In the genomic region with DNA sequence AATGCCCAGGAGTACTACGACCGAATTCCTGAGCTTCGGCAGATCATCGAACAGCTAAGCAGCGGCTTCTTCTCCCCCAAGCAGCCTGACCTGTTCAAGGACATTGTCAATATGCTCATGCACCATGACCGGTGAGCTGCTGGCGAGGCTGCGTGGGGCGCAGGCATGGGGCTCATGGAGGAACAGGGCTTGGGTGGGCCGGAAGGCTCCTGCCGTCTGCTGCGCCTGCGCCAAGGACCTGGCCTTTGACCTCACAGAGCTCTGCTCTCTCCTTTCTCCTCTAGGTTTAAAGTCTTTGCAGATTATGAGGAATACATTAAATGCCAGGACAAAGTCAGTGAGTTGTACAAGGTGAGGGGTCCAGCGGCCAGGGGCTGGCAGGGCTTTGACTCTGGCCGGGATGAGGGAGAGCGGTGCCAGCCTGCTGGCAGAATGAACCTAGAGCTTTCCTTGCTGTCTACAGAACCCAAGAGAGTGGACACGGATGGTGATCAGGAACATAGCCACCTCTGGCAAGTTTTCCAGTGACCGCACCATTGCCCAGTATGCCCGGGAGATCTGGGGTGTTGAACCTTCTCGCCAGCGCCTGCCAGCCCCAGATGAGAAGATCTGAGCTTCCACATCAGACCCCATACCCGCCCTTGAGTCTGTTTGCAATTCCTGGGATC, we compare ENCODE assay signal across 10 mouse cellular contexts. TPM values are rescaled to one million over a fixed set of nuclear protein-coding genes. Genes with fewer than 3 reads are reported as not detected.
A peak's percentile ranks its signal among the peaks of the same experiment; 100 is the strongest.
DNase-seq lines count a peak whose midpoint lies in the region; ATAC-seq and TF ChIP-seq lines count a peak whose summit lies in the region.
"Had no signal": no experiment of that assay in that cellular context is flagged by ENCODE, and none has a peak within 500 bp of the region (broad histone marks: within the 10 kb centered on the region; RNA-seq: fewer than 3 reads in every experiment).

No protein-coding gene starts in this region.

- H3K4me1 ChIP-seq in heart, adult 2 months (ENCODE audit: control insufficient read depth, insufficient read depth, low read length), result peaks cover 4% of the 10 kb centered on the region; the same call in 1 of the 2 replicates
- peaks cover 40% of the 10 kb centered on the region for H3K4me1 ChIP-seq in limb, embryonic 12.5 days (replicated peaks)
- H3K4me1 ChIP-seq in limb, embryonic 10.5 days, result peaks cover 46% of the 10 kb centered on the region
- H3K4me1 ChIP-seq in forebrain, postnatal 0 days (ENCODE audit: insufficient read depth), result peaks cover 9% of the 10 kb centered on the region; the same call in 1 of the 2 replicates
- H3K4me1 ChIP-seq in neural tube, embryonic 14.5 days (ENCODE audit: control insufficient read depth, insufficient read depth, low read length), result peaks cover 21% of the 10 kb centered on the region

- H3K4me3 ChIP-seq in heart, adult 2 months, result peak overlapping the region; percentile 12; the same call in 1 of the 2 replicates
- no peak overlapping the region for H3K4me3 ChIP-seq in limb, embryonic 12.5 days (replicated peaks)
- no peak overlapping the region; the same call in 1 of the 2 replicates for H3K4me3 ChIP-seq in limb, embryonic 10.5 days
- no peak overlapping the region for H3K4me3 ChIP-seq in forebrain, postnatal 0 days (ENCODE audit: low read depth, low read length)
- H3K4me3 ChIP-seq in neural tube, embryonic 14.5 days (ENCODE audit: low read depth, low read length), result no peak overlapping the region

- TF ChIP-seq POLR2A in heart, adult 2 months (IDR thresholded peaks at IDR 0.05; ENCODE audit: insufficient read depth, low read depth, low read length), result no peak

- no peak for ATAC-seq in limb, embryonic 12.5 days (ENCODE audit: insufficient number of reproducible peaks, insufficient read depth, low FRiP score, low TSS enrichment, low read depth)
- no peak for ATAC-seq in forebrain, postnatal 0 days
- ATAC-seq in neural tube, embryonic 14.5 days (ENCODE audit: low read depth), result no peak
- no peak for ATAC-seq in megakaryocyte, adult 5-6 weeks (ENCODE audit: poor library complexity, severe bottlenecking)

- 82% methylated on average over 22 of the region's 22 CpGs for WGBS in heart, adult 2 months
- WGBS in limb, embryonic 12.5 days, result 85% methylated on average over 22 of the region's 22 CpGs
- WGBS in limb, embryonic 10.5 days, result 80% methylated on average over 22 of the region's 22 CpGs
- WGBS in forebrain, postnatal 0 days, result 88% methylated on average over 22 of the region's 22 CpGs
- 83% methylated on average over 22 of the region's 22 CpGs for WGBS in neural tube, embryonic 14.5 days

- intact Hi-C loops in heart, adult 2 months (cut with DNase I), result loop anchor here (2.0 kb wide), 2 partner anchors 25 to 55 kb away; no protein-coding TSS in a partner anchor

- no peaks in the 10 kb centered on the region for H3K27me3 ChIP-seq in heart, adult 2 months (ENCODE audit: control insufficient read depth, insufficient read depth, low read length)
- H3K27me3 ChIP-seq in limb, embryonic 12.5 days, result peaks cover 60% of the 10 kb centered on the region
- peaks cover 66% of the 10 kb centered on the region for H3K27me3 ChIP-seq in limb, embryonic 10.5 days (ENCODE audit: low read depth, poor library complexity, severe bottlenecking)
- H3K27me3 ChIP-seq in forebrain, postnatal 0 days (ENCODE audit: insufficient read depth, low read length), result no peaks in the 10 kb centered on the region
- no peaks in the 10 kb centered on the region for H3K27me3 ChIP-seq in neural tube, embryonic 14.5 days (ENCODE audit: control insufficient read depth, insufficient read depth, low read length)

- no peaks in the 10 kb centered on the region for H3K9me3 ChIP-seq in limb, embryonic 12.5 days
- no peaks in the 10 kb centered on the region for H3K9me3 ChIP-seq in limb, embryonic 10.5 days (replicated peaks)
- no peaks in the 10 kb centered on the region for H3K9me3 ChIP-seq in forebrain, postnatal 0 days (ENCODE audit: low read length)
- no peaks in the 10 kb centered on the region for H3K9me3 ChIP-seq in neural tube, embryonic 14.5 days (ENCODE audit: control insufficient read depth, low read length)

- DNase-seq in heart, adult 2 months, result no peak
- DNase-seq in heart, postnatal 4 days, result no peak
- no peak for DNase-seq in limb, embryonic 10.5 days (ENCODE audit: low spot score)
- DNase-seq in forebrain, postnatal 0 days, result no peak
- no peak for DNase-seq in retina, postnatal 1 day

- no peak overlapping the region for H3K9ac ChIP-seq in heart, adult 2 months (ENCODE audit: low read depth, low read length)
- no peak overlapping the region for H3K9ac ChIP-seq in limb, embryonic 12.5 days (replicated peaks)
- 0 out of 2 replicates have a peak overlapping the region, but pooled peaks have one; percentile 73 for H3K9ac ChIP-seq in forebrain, postnatal 0 days
- no peak overlapping the region for H3K9ac ChIP-seq in neural tube, embryonic 14.5 days (replicated peaks; ENCODE audit: low read depth, low read length)

- peak overlapping the region; percentile 91 for H3K27ac ChIP-seq in heart, adult 2 months
- H3K27ac ChIP-seq in limb, embryonic 12.5 days, result no peak overlapping the region
- no peak overlapping the region for H3K27ac ChIP-seq in limb, embryonic 10.5 days
- H3K27ac ChIP-seq in forebrain, postnatal 0 days (ENCODE audit: low read depth, low read length), result no peak overlapping the region
- H3K27ac ChIP-seq in neural tube, embryonic 14.5 days (ENCODE audit: low read depth, low read length), result no peak overlapping the region
- H3K27ac ChIP-seq: macrophage had no signal

- H3K79me2 ChIP-seq in heart, adult 2 months (replicated peaks; ENCODE audit: control insufficient read depth, insufficient read depth, low read length), result no peaks in the 10 kb centered on the region

- 0 out of 2 replicates have a peak, but pooled peaks cover 3% of the 10 kb centered on the region for H3K36me3 ChIP-seq in heart, adult 2 months (ENCODE audit: control insufficient read depth, insufficient read depth, low read length)
- H3K36me3 ChIP-seq in limb, embryonic 12.5 days, result no peaks in the 10 kb centered on the region
- no peaks in the 10 kb centered on the region for H3K36me3 ChIP-seq in limb, embryonic 10.5 days
- no peaks in the 10 kb centered on the region for H3K36me3 ChIP-seq in forebrain, postnatal 0 days (ENCODE audit: insufficient read depth)
- H3K36me3 ChIP-seq in neural tube, embryonic 14.5 days (ENCODE audit: control insufficient read depth, insufficient read depth, low read length), result no peaks in the 10 kb centered on the region

- TF ChIP-seq EP300 in heart, adult 2 months (IDR thresholded peaks at IDR 0.05; ENCODE audit: insufficient read depth, low read depth, low read length), result no peak

- H3K4me2 ChIP-seq in limb, embryonic 12.5 days, result 0 out of 2 replicates have a peak overlapping the region, but pooled peaks have one; percentile 100
- H3K4me2 ChIP-seq in forebrain, postnatal 0 days (ENCODE audit: low read depth), result 0 out of 2 replicates have a peak overlapping the region, but pooled peaks have one; percentile 98
- peak overlapping the region; percentile 96; the same call in 1 of the 2 replicates for H3K4me2 ChIP-seq in neural tube, embryonic 14.5 days (ENCODE audit: low read depth, low read length)

- no peak for TF ChIP-seq CTCF in heart, adult 2 months (IDR thresholded peaks at IDR 0.05)
- no peak for TF ChIP-seq CTCF in forebrain, postnatal 0 days (IDR thresholded peaks at IDR 0.05; ENCODE audit: low read depth)

RNA-seq across cellular contexts. Expression of a gene that starts 1.4 kb away (rescaled TPM):
- 10 to 100 TPM; 43.3 to 48.0 TPM for total RNA-seq in heart, adult 2 months (2021)
- polyA plus RNA-seq in heart, adult 2 months (2012; rRNA removed), result 90.1 and 97.2 TPM in 2 replicates
- 10 to 100 TPM; 42.6 to 45.1 TPM for total RNA-seq in heart, postnatal 4 days (2021)
- 16.3 and 16.8 TPM in 2 replicates for polyA plus RNA-seq in limb, embryonic 12.5 days (2016; fragmentation: Nextera tagmentation; extraction: Ambion mirVana)
- 14.6 and 16.7 TPM in 2 replicates for polyA plus RNA-seq in limb, embryonic 10.5 days (2016; fragmentation: Nextera tagmentation; extraction: Ambion mirVana)
- 125 and 170 TPM in 2 replicates for total RNA-seq in forebrain, postnatal 0 days (2014; rRNA removed)
- polyA plus RNA-seq in forebrain, postnatal 0 days (2015; fragmentation: Nextera tagmentation; extraction: Ambion mirVana), result 130 and 150 TPM in 2 replicates
- 81.6 and 130 TPM in 2 replicates for polyA plus RNA-seq in neural tube, embryonic 14.5 days (2014; fragmentation: Nextera tagmentation; extraction: Ambion mirVana)
- 213 and 232 TPM in 2 replicates for total RNA-seq in megakaryocyte, adult 5-6 weeks (2015)
- total RNA-seq in megakaryocyte, adult 5-6 weeks (2017), result 195 and 214 TPM in 2 replicates

RNA-seq across cellular contexts. Expression of a gene that starts 13.5 kb away (rescaled TPM):
- total RNA-seq in heart, adult 2 months (2021), result 1,000 to 10,000 TPM; 1,101 to 1,298 TPM
- 1,120 and 1,632 TPM in 2 replicates for polyA plus RNA-seq in heart, adult 2 months (2012; rRNA removed)
- 100 to 1,000 TPM; 455 to 466 TPM for total RNA-seq in heart, postnatal 4 days (2021)
- 6.3 and 6.5 TPM in 2 replicates for polyA plus RNA-seq in limb, embryonic 12.5 days (2016; fragmentation: Nextera tagmentation; extraction: Ambion mirVana)
- 2.5 and 3.0 TPM in 2 replicates for polyA plus RNA-seq in limb, embryonic 10.5 days (2016; fragmentation: Nextera tagmentation; extraction: Ambion mirVana)
- 6.2 and 8.8 TPM in 2 replicates for total RNA-seq in forebrain, postnatal 0 days (2014; rRNA removed)
- 4.7 and 7.6 TPM in 2 replicates for polyA plus RNA-seq in forebrain, postnatal 0 days (2015; fragmentation: Nextera tagmentation; extraction: Ambion mirVana)
- 4.3 and 4.4 TPM in 2 replicates for polyA plus RNA-seq in neural tube, embryonic 14.5 days (2014; fragmentation: Nextera tagmentation; extraction: Ambion mirVana)
- total RNA-seq in megakaryocyte, adult 5-6 weeks (2015), result 0.80 and 3.2 TPM in 2 replicates
- 0.11 and 0.12 TPM in 2 replicates for total RNA-seq in megakaryocyte, adult 5-6 weeks (2017)

RNA-seq across cellular contexts. Expression of a gene that starts 20.8 kb away (rescaled TPM):
- total RNA-seq in heart, adult 2 months (2021), result 1 to 10 TPM; 4.5 to 5.2 TPM
- 3.4 TPM in 2 replicates for polyA plus RNA-seq in heart, adult 2 months (2012; rRNA removed)
- total RNA-seq in heart, postnatal 4 days (2021), result 1 to 10 TPM; 3.5 to 3.7 TPM
- polyA plus RNA-seq in limb, embryonic 12.5 days (2016; fragmentation: Nextera tagmentation; extraction: Ambion mirVana), result 1.8 and 2.4 TPM in 2 replicates
- polyA plus RNA-seq in limb, embryonic 10.5 days (2016; fragmentation: Nextera tagmentation; extraction: Ambion mirVana), result 0.78 and 1.5 TPM in 2 replicates
- 213 and 256 TPM in 2 replicates for total RNA-seq in forebrain, postnatal 0 days (2014; rRNA removed)
- polyA plus RNA-seq in forebrain, postnatal 0 days (2015; fragmentation: Nextera tagmentation; extraction: Ambion mirVana), result 45.1 and 49.4 TPM in 2 replicates
- 46.3 and 66.5 TPM in 2 replicates for polyA plus RNA-seq in neural tube, embryonic 14.5 days (2014; fragmentation: Nextera tagmentation; extraction: Ambion mirVana)
- 0.21 TPM in 1 of 2 replicates, not detected in the other for total RNA-seq in megakaryocyte, adult 5-6 weeks (2015)
- total RNA-seq in megakaryocyte, adult 5-6 weeks (2017), result not detected in 2 replicates
- polyA plus RNA-seq: CD4-positive, CD25-positive, alpha-beta regulatory T cell, adult 4 months; macrophage had no signal

RNA-seq across cellular contexts. Expression of a gene that starts 34.2 kb away (rescaled TPM):
- 100 to 1,000 TPM in 1 of 2 experiments, 10 to 100 TPM in 1; 93.0 to 103 TPM for total RNA-seq in heart, adult 2 months (2021)
- 51.7 and 58.5 TPM in 2 replicates for polyA plus RNA-seq in heart, adult 2 months (2012; rRNA removed)
- total RNA-seq in heart, postnatal 4 days (2021), result 100 to 1,000 TPM; 181 to 188 TPM
- 164 and 171 TPM in 2 replicates for polyA plus RNA-seq in limb, embryonic 12.5 days (2016; fragmentation: Nextera tagmentation; extraction: Ambion mirVana)
- polyA plus RNA-seq in limb, embryonic 10.5 days (2016; fragmentation: Nextera tagmentation; extraction: Ambion mirVana), result 193 and 206 TPM in 2 replicates
- 70.0 and 113 TPM in 2 replicates for total RNA-seq in forebrain, postnatal 0 days (2014; rRNA removed)
- 89.7 and 102 TPM in 2 replicates for polyA plus RNA-seq in forebrain, postnatal 0 days (2015; fragmentation: Nextera tagmentation; extraction: Ambion mirVana)
- 91.7 and 112 TPM in 2 replicates for polyA plus RNA-seq in neural tube, embryonic 14.5 days (2014; fragmentation: Nextera tagmentation; extraction: Ambion mirVana)
- 164 and 205 TPM in 2 replicates for total RNA-seq in megakaryocyte, adult 5-6 weeks (2015)
- 179 and 212 TPM in 2 replicates for total RNA-seq in megakaryocyte, adult 5-6 weeks (2017)

RNA-seq across cellular contexts. Expression of a gene that starts 56.8 kb away (rescaled TPM):
- 10 to 100 TPM; 36.1 to 38.4 TPM for total RNA-seq in heart, adult 2 months (2021)
- polyA plus RNA-seq in heart, adult 2 months (2012; rRNA removed), result 88.9 and 107 TPM in 2 replicates
- total RNA-seq in heart, postnatal 4 days (2021), result 10 to 100 TPM; 37.5 to 42.8 TPM
- 13.5 and 13.6 TPM in 2 replicates for polyA plus RNA-seq in limb, embryonic 12.5 days (2016; fragmentation: Nextera tagmentation; extraction: Ambion mirVana)
- 10.4 and 15.2 TPM in 2 replicates for polyA plus RNA-seq in limb, embryonic 10.5 days (2016; fragmentation: Nextera tagmentation; extraction: Ambion mirVana)
- total RNA-seq in forebrain, postnatal 0 days (2014; rRNA removed), result 43.0 and 55.8 TPM in 2 replicates
- polyA plus RNA-seq in forebrain, postnatal 0 days (2015; fragmentation: Nextera tagmentation; extraction: Ambion mirVana), result 6.7 and 9.7 TPM in 2 replicates
- polyA plus RNA-seq in neural tube, embryonic 14.5 days (2014; fragmentation: Nextera tagmentation; extraction: Ambion mirVana), result 13.3 and 15.8 TPM in 2 replicates
- 35.0 and 43.3 TPM in 2 replicates for total RNA-seq in megakaryocyte, adult 5-6 weeks (2015)
- 66.3 and 79.6 TPM in 2 replicates for total RNA-seq in megakaryocyte, adult 5-6 weeks (2017)

Comparison
In these comparisons a context has a peak if more than half of its experiments do, and no peak if none do; other contexts are left out.
1. RNA of a gene that starts 13.5 kb away (polyA plus RNA-seq): 1,120 to 1,632 TPM in heart, adult 2 months; 4.7 to 7.6 TPM in forebrain, postnatal 0 days, 6.3 to 6.5 TPM in limb, embryonic 12.5 days, 4.3 to 4.4 TPM in neural tube, embryonic 14.5 days and 2.5 to 3.0 TPM in limb, embryonic 10.5 days; every median in the first group is over 100 times any median in the second.
2. RNA of a gene that starts 20.8 kb away (polyA plus RNA-seq): 46.3 to 66.5 TPM in neural tube, embryonic 14.5 days and 45.1 to 49.4 TPM in forebrain, postnatal 0 days; 3.4 TPM in heart, adult 2 months, 1.8 to 2.4 TPM in limb, embryonic 12.5 days and 0.78 to 1.5 TPM in limb, embryonic 10.5 days; every median in the first group is over 10 times any median in the second.
3. Peak in every context shown above with its lines, with median percentiles within 50 percentile points of each other: H3K4me2 ChIP-seq.